Mouse (Mus musculus) v-Abl transformed pro-B cells (cell line): ENCODE measurements around the gene Zfp790.

Source experiments
- in situ Hi-C, 2 experiments: fragments of 400-800 bp; cut with MboI; formaldehyde crosslinking; loops; one replicate each; pipeline ENCODE4 v1.15.1; 2025; ENCODE audit not compliant: unreplicated experiment in 2 of 2

Gene Zfp790

GRCm38 (mm10) chr7:29815910-29816429 lies at the start of gene Zfp790:
Gene Zfp790 (plus strand): TSS chr7:29816114.
- in situ Hi-C loops: loop anchor here (5.0 kb wide), 2 partner anchors 36 to 49 kb away; partner anchors contain the start of genes Zfp84 (in 2 of the 2) and Zfp940 (in 1 of the 2)

- in situ Hi-C loops: loop anchor here (5.0 kb wide), 1 partner anchor 50 kb away; the partner anchor contains the start of gene Zfp790 (in 2 of the 2)
These were observed 48.7 kb upstream of the Zfp790 start for GRCm38 (mm10) chr7:29767058-29767686.

DNA sequence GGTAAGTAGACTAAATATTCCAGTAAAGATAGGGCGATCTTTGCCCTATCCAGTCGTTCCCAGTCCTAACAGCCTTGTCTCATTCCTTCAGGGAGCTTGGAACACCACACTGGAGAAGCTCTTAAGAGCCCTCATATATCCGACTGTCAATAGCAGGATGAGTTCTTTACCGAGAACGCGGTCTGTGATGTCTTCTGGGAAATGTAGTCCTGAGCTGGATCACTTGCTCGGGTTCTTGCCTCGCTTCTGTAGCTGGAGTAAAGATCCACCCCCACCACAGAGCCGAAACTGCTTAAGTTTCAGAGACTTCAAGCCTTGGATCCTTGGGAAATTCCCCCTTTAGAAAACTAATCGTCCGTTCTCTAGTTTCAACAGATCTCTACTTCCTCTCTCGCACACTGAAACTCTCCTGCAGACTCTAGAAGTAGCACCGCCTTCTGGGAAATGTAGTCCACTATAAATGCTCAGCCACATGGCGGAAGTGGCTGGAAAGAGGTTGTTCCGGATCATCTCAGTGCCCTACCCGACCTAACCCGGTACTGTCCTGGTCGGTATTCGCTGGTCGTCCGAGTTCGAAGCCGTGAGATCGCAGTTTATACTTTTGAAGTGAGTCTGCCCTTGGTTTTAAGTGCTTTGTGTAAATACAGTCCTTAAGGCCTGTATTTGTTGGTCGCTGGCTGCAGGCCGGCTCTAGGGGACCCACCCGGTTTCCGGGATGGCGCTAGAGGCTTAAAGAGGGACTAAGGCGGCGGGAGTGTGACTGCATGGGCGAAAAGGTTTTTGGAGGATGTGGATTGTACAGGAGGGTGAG lies 47.6 kb upstream of the Zfp790 start, which contains the start of gene Zfp84:
Gene Zfp84 (plus strand): TSS at position 463 of the 811 bp plus-strand sequence.
- in situ Hi-C loops: loop anchor here (5.0 kb wide), 1 partner anchor 49 kb away; the partner anchor contains the start of gene Zfp790 (in 2 of the 2)

GRCm38 (mm10) chr7:29768980-29769379 lies 46.9 kb upstream of the Zfp790 start:
- in situ Hi-C loops: loop anchor here (5.0 kb wide), 1 partner anchor 48 kb away; the partner anchor contains the start of gene Zfp790 (in 2 of the 2)

DNA sequence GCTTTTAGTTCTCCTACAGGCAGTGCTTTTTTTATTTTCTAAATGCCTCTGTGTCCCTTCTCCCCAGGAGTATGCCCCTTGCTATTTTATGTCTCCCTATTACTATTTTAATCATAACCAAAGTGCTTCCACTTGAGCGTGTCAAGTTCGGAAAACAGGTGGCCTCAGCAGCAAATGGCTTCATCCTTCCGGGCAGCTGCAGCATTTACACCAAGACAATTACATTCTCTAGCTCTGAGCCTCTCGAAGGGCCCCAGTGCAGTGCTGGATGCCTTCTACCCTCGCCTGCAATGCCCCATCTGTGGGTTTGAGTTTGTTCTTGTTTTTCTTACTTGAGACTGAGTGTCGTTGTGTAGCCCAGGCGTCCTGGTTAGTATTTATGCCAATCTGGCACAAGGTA lies 42.4 kb upstream of the Zfp790 start:
- in situ Hi-C loops: no loop called here

- in situ Hi-C loops: no loop called here
These were observed 41.5 kb upstream of the Zfp790 start for GRCm38 (mm10) chr7:29774371-29774770.

- in situ Hi-C loops: no loop called here
These were observed 39.3 kb upstream of the Zfp790 start for GRCm38 (mm10) chr7:29776568-29776967.

DNA sequence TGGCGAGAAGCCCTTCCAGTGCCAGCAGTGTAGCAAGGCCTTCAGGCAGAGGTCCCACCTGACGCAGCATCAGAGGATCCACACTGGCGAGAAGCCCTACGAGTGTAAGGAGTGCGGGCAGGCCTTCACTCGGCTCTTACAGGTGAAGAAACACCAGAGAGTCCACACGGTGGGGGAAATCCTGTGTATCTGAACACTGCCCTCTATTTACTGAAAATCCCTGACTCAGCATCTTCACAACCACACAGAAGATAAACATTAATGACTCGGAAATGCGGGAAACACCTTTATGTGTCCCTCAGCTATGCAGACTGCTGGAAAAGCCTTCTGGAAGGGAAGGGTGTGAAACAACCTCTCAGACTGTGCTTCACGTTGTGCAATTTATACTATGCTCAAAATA lies 38.5 kb upstream of the Zfp790 start:
- in situ Hi-C loops: no loop called here

- in situ Hi-C loops: no loop called here
These were observed 31.9 kb upstream of the Zfp790 start, which contains the start of gene Zfp30 for GRCm38 (mm10) chr7:29783871-29784551. Gene Zfp30 (plus strand): TSS chr7:29783998.

- in situ Hi-C loops: no loop called here
These were observed 30.9 kb upstream of the Zfp790 start for GRCm38 (mm10) chr7:29785023-29785422.

DNA sequence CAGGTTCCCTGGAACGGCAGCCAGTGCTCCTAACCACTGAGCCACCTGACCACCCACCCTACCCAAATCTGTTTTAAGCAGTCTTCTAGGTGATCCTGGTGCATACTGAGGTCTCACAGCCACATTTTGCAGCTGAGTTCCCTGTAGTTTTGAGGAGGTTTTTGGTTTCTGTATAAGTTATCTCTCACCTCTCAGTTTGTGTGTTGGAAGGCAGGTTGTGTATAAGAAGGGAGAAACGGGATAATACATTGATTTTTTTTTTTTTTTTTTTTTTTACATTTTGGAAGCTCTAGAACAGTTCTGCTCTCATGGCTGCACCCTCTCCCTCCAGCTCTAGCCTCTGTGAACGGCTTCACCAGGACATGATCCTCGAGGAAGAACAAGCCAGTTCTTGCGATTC lies 30.0 kb upstream of the Zfp790 start:
- in situ Hi-C loops: no loop called here

GRCm38 (mm10) chr7:29792906-29793305 lies 23.0 kb upstream of the Zfp790 start:
- in situ Hi-C loops: no loop called here

DNA sequence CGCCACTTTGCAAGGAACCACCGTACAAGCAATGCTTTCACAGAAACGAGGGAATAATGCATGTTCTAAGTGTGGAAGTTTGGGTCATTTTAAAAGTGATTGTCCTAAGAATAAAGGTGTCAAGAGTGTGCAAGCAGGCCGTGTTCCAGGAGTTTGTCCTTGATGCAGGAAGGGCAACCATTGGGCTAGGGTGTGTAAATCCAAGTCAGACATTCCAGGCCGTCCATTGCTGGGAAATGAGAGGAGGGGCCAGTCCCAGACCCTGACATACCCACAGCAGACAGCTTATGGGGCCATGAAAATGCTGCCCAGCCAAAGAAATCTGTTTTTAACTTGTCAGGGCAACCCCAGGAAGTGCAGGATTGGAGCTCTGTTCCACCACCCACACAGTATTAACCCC lies 8.9 kb upstream of the Zfp790 start:
- in situ Hi-C loops: no loop called here

DNA sequence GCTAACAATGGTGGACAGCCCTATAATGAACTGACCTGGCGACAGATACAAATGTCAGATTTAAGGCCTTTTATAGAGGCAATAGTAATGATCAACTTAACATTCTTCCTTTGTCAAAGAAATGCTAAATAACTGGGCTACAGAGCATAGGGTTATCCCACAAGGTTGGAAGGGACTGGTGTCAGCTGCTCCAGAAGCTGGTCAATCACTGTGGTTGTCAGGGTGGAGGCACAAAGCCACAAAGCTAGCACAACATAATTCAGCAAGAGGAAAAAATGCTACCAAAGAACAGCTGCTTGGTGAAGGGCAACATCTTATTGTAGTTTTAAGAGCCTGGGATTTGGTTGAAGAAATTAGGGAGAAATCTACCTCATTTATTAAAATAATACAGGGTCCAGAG lies 3.7 kb upstream of the Zfp790 start:
- in situ Hi-C loops: no loop called here

GRCm38 (mm10) chr7:29814381-29814780 lies 1.5 kb upstream of the Zfp790 start:
- in situ Hi-C loops: no loop called here

GRCm38 (mm10) chr7:29815061-29815784 lies 691 bp upstream of the Zfp790 start:
- in situ Hi-C loops: loop anchor here (5.0 kb wide), 2 partner anchors 37 to 48 kb away; partner anchors contain the start of genes Zfp84 (in 2 of the 2) and Zfp940 (in 1 of the 2)

DNA sequence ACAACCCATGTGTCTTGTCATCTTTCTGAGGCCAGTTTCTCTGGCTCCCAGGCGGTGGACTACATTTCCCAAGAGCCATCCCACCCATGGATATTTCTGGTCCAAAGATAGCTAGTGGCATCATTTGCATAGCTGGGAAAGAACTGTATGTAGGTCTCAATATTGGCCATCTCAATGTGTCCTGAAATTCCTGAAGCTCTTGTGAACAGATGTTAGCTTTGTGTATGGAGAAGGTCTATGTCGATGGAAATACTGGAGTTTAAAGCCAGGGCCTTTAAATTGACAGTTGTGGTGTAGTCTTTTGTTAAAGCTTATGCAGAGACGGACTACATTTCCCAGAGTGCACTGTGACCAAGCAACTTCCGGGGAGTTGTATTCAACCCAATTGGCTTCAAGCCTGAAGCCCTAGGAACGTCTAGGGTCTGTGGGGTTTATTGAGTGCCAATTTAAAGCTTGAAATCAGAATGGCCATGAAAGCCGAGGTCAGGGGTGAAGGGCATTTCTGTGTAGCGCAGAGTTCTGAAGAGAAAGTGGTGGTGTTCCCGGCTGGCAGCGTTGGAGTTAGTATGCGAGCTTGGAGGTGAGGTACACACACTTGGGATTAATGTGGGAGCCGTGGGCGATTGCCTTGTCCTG lies 2.8 kb downstream of the Zfp790 start:
- in situ Hi-C loops: loop anchor here (5.0 kb wide), 2 partner anchors 34 to 51 kb away; partner anchors contain the start of genes Zfp84 (in 2 of the 2) and Zfp940 (in 1 of the 2)

DNA sequence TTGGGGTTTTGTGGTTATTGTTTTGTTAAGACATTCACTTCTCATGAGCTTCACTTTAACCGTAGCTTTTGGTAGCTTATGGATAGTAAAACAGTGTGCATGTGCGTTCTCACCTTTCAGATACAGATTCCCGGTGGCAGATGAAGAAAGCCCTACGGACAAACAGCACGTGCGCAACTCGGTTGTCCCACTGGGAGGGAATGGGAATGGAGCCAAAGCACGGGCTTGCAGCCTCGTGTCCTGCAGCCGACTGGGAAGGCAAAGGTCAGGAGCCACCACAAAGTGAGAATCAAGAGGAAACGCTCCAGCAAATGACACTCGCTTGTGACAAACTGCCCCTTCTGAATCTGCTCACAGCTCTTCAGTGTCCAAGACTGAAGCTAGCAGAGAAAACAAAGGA lies 12.1 kb downstream of the Zfp790 start:
- in situ Hi-C loops: no loop called here

GRCm38 (mm10) chr7:29829804-29830203 lies 13.9 kb downstream of the Zfp790 start:
- in situ Hi-C loops: no loop called here
